Mouse (Mus musculus) ES-Bruce4 (cell line): ENCODE results near the gene Uevld. TPM values are rescaled to one million over a fixed set of nuclear protein-coding genes. Genes with fewer than 3 reads are reported as not detected.

Source experiments
- H3K27ac ChIP-seq: 2 replicates; pipeline ENCODE4 v1.5.1; 2012; ENCODE audit warnings: low read length, inconsistent platforms; ENCODE audit not compliant: insufficient read depth
- H3K27me3 ChIP-seq: 2 replicates; pipeline ENCODE4 v1.6.1; 2012; ENCODE audit warnings: mild to moderate bottlenecking, low read length, inconsistent platforms; ENCODE audit not compliant: control insufficient read depth, poor library complexity, insufficient read depth, severe bottlenecking
- H3K36me3 ChIP-seq: 2 replicates; pipeline ENCODE4 v1.6.1; 2012; ENCODE audit warnings: inconsistent platforms, mild to moderate bottlenecking, low read length, moderate library complexity; ENCODE audit not compliant: control insufficient read depth, poor library complexity, insufficient read depth, severe bottlenecking
- H3K4me1 ChIP-seq: one replicate; pipeline ENCODE4 v1.8.1; 2011; ENCODE audit warnings: low read length; ENCODE audit not compliant: control insufficient read depth, insufficient read depth
- H3K4me3 ChIP-seq: 2 replicates; pipeline ENCODE4 v1.5.1; 2011; ENCODE audit warnings: low read depth, mild to moderate bottlenecking, low read length
- H3K9ac ChIP-seq: 2 replicates; pipeline ENCODE4 v1.6.1; 2012; ENCODE audit warnings: low read depth, mild to moderate bottlenecking, inconsistent platforms; ENCODE audit not compliant: poor library complexity, severe bottlenecking
- H3K9me3 ChIP-seq: replicated peaks from 2 replicates; pipeline ENCODE4 v1.6.1; 2012; ENCODE audit warnings: mild to moderate bottlenecking, low read length, inconsistent platforms; ENCODE audit not compliant: control insufficient read depth, poor library complexity, insufficient read depth, severe bottlenecking
- CTCF ChIP-seq: IDR thresholded peaks from one replicate; pipeline ENCODE4 v1.8.1; 2011; ENCODE audit warnings: low read depth, low read length
- EP300 ChIP-seq: IDR thresholded peaks from 2 replicates; pipeline ENCODE4 v1.6.1; 2011; ENCODE audit warnings: low read depth, low read length; ENCODE audit not compliant: insufficient read depth
- POLR2A ChIP-seq: IDR thresholded peaks from one replicate; pipeline ENCODE4 v1.8.1; 2011; ENCODE audit warnings: low read length; ENCODE audit not compliant: insufficient read depth
- polyA plus RNA-seq: library from polyadenylated mRNA; stranded (reverse); fragments of >200 nt; gene quantifications from 2 replicates; pipeline ENCODE4 v1.2.4, GENCODE M21; 2011; ENCODE audit warnings: low read depth; ENCODE audit not compliant: missing spikeins, insufficient read depth, insufficient read length

The Uevld gene
- polyA plus RNA-seq, 1 experiment: 64.5 TPM

- TF ChIP-seq POLR2A: no peak
- no peak for TF ChIP-seq CTCF
- no peak for TF ChIP-seq EP300
- Histone ChIP-seq H3K4me1 (no peaks in the 10 kb centered on the region), H3K27me3 (no peaks in the 10 kb centered on the region), H3K4me3 (no peak overlapping the region), H3K36me3 (peaks cover 25% of the 10 kb centered on the region), H3K9me3 (no peaks in the 10 kb centered on the region), H3K9ac (no peak overlapping the region), H3K27ac (no peak overlapping the region)
Observed at GRCm38 (mm10) chr7:46931370-46931769, 27.0 kb downstream of the Uevld start.

GRCm38 (mm10) chr7:46928291-46928690 lies 30.0 kb downstream of the Uevld start:
- TF ChIP-seq POLR2A (no peak), CTCF (no peak), EP300 (no peak)
- Histone ChIP-seq H3K4me3 (no peak overlapping the region), H3K27ac (no peak overlapping the region), H3K4me1 (no peaks in the 10 kb centered on the region), H3K27me3 (no peaks in the 10 kb centered on the region), H3K9me3 (no peaks in the 10 kb centered on the region), H3K36me3 (peaks cover 15% of the 10 kb centered on the region), H3K9ac (no peak overlapping the region)

GRCm38 (mm10) chr7:46922075-46922474 lies 36.3 kb downstream of the Uevld start:
- no peaks in the 10 kb centered on the region for H3K4me1 ChIP-seq
- no peaks in the 10 kb centered on the region for H3K27me3 ChIP-seq
- no peak for TF ChIP-seq CTCF
- TF ChIP-seq POLR2A: no peak
- TF ChIP-seq EP300: no peak
- H3K9me3 ChIP-seq: no peaks in the 10 kb centered on the region
- H3K36me3 ChIP-seq: peaks cover 12% of the 10 kb centered on the region
- H3K9ac ChIP-seq: no peak overlapping the region
- H3K27ac ChIP-seq: no peak overlapping the region
- H3K4me3 ChIP-seq: no peak overlapping the region

GRCm38 (mm10) chr7:46919551-46920176 lies 38.7 kb downstream of the Uevld start, which contains the start of gene Tsg101:
TSS of gene Tsg101 (minus strand) at chr7:46919969.
- H3K36me3 ChIP-seq: peaks cover 10% of the 10 kb centered on the region; the same call in 1 of the 2 replicates
- TF ChIP-seq POLR2A (peak; percentile 84), CTCF (no peak), EP300 (0 out of 2 replicates have a peak, but pooled peaks have one; percentile 7)

GRCm38 (mm10) chr7:46918678-46919371 lies 39.5 kb downstream of the Uevld start:
- Histone ChIP-seq H3K9me3 (no peaks in the 10 kb centered on the region), H3K9ac (peak overlapping the region; percentile 94), H3K4me3 (peak overlapping the region; percentile 99), H3K4me1 (no peaks in the 10 kb centered on the region), H3K27ac (no peak overlapping the region), H3K27me3 (no peaks in the 10 kb centered on the region), H3K36me3 (peaks cover 10% of the 10 kb centered on the region; the same call in 1 of the 2 replicates)
- TF ChIP-seq CTCF (no peak), POLR2A (no peak), EP300 (no peak)

More at GRCm38 (mm10) chr7:46919551-46920176, 38.7 kb downstream of the Uevld start, which contains the start of gene Tsg101:
- no peaks in the 10 kb centered on the region for H3K9me3 ChIP-seq
- H3K4me1 ChIP-seq: no peaks in the 10 kb centered on the region
- no peaks in the 10 kb centered on the region for H3K27me3 ChIP-seq
- H3K4me3 ChIP-seq: peak within 1 kb of the TSS; percentile 99
- peak within 1 kb of the TSS; percentile 33; the same call in 1 of the 2 replicates for H3K27ac ChIP-seq
- peak within 1 kb of the TSS; percentile 94 for H3K9ac ChIP-seq

GRCm38 (mm10) chr7:46916376-46916775 lies 42.0 kb downstream of the Uevld start:
- H3K27me3 ChIP-seq: no peaks in the 10 kb centered on the region
- no peaks in the 10 kb centered on the region for H3K4me1 ChIP-seq
- no peaks in the 10 kb centered on the region for H3K9me3 ChIP-seq
- no peak overlapping the region for H3K27ac ChIP-seq
- no peak overlapping the region for H3K4me3 ChIP-seq
- no peak overlapping the region for H3K9ac ChIP-seq
- no peak for TF ChIP-seq POLR2A
- no peak for TF ChIP-seq EP300
- no peak for TF ChIP-seq CTCF
- H3K36me3 ChIP-seq: peaks cover 19% of the 10 kb centered on the region
